Mouse (Mus musculus): ENCODE measurements around the gene Fbxl2.

DNA sequence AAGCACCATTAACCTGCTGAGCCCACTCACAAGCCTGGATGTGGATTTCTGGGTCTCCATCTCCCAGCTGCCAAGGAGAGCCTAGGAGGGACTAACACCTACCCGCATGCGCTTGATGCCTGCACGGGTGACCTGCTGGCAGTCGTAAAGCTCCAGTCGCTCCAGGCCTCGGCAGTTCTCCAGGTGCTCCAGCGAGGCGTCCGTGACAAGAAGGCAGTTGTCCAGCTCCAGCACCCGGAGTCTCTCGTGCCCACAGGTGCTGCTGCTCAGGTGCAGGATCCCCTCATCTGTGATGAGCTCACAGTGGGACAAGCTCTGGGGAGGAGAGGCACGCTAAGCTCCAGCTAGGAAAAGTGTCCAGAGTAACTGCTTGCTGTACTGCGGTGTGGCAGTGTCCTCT is 66.6 kb downstream of the Fbxl2 start:
- TF ChIP-seq CTCF (IDR thresholded peaks at IDR 0.05; ENCODE audit: extremely low read depth, insufficient read depth, insufficient read length, insufficient replicate concordance) (no peak), POLR2A (IDR thresholded peaks at IDR 0.05; ENCODE audit: low read depth, low read length) (no peak)
